Mouse (Mus musculus) MEL (cell line): ENCODE results near the gene Foxn3.

ENCODE experiments used
- CTCF ChIP-seq, 3 experiments: IDR thresholded peaks in 2 of 3; conservative IDR thresholded peaks in 1 of 3; 2 replicates each; pipeline ENCODE4 v1.5.1; 2011 to 2012; ENCODE audit warnings: low read length in 3 of 3, low read depth in 2 of 3, mild to moderate bottlenecking in 2 of 3, improper control_type of control experiment in 1 of 3, inconsistent platforms in 1 of 3, mixed read lengths in 1 of 3, moderate library complexity in 1 of 3; ENCODE audit not compliant: control insufficient read depth in 1 of 3, insufficient read depth in 1 of 3, poor library complexity in 1 of 3, severe bottlenecking in 1 of 3
- E2F4 ChIP-seq: IDR thresholded peaks from 2 replicates; pipeline ENCODE4 v1.6.1; 2011; ENCODE audit warnings: low read depth, low read length, improper control_type of control experiment, borderline replicate concordance
- GATA1 ChIP-seq: IDR thresholded peaks from 2 replicates; pipeline ENCODE4 v1.6.1; 2011; ENCODE audit warnings: low read depth, low read length, improper control_type of control experiment
- JUND ChIP-seq: IDR thresholded peaks from 2 replicates; pipeline ENCODE4 v1.6.1; 2011; ENCODE audit warnings: low read depth, mild to moderate bottlenecking, improper control_type of control experiment, low read length
- POLR2A ChIP-seq, 2 experiments: IDR thresholded peaks; 2 replicates each; pipeline ENCODE4 v1.6.1; 2011 to 2012; ENCODE audit warnings: low read length in 2 of 2, mild to moderate bottlenecking in 2 of 2, control low read depth in 1 of 2, improper control_type of control experiment in 1 of 2, low read depth in 1 of 2, moderate library complexity in 1 of 2; ENCODE audit not compliant: control insufficient read depth in 1 of 2, insufficient read depth in 1 of 2, poor library complexity in 1 of 2
- POLR2AphosphoS5 ChIP-seq: IDR thresholded peaks from 2 replicates; pipeline ENCODE4 v1.6.1; 2012; ENCODE audit warnings: low read depth, borderline replicate concordance, mild to moderate bottlenecking, inconsistent platforms, low read length, moderate library complexity, mixed read lengths
- SIN3A ChIP-seq: IDR thresholded peaks from 2 replicates; pipeline ENCODE4 v1.6.1; 2012; ENCODE audit warnings: low read length, improper control_type of control experiment, inconsistent platforms
- SMC3 ChIP-seq: IDR thresholded peaks from 2 replicates; pipeline ENCODE4 v1.6.1; 2011; ENCODE audit warnings: low read depth, low read length, improper control_type of control experiment

DNA sequence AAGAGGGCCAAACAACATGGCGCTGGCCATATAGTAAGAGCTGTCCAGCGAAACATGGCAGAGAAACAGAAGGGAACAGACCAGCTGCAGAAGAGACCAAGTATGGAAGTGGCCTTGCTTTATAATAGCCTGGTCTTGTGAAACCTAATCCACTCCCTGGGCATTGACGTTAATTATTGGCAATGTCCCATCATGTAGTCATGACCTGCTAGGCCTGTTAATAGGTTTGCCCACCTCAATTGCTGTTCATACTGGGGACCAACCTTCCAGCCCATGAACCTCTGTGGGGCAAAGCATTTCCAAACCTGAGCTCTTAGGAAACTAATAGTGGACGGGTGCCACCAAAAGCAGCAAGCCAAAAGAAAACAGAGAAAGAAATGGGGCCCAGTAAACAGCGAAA, 27.0 kb downstream of the Foxn3 start:
- TF ChIP-seq GATA1 (no peak), E2F4 (no peak), POLR2AphosphoS5 (no peak), SMC3 (no peak), SIN3A (no peak), CTCF (IDR thresholded peaks at IDR 0.05 in 2 of 3, conservative IDR thresholded peaks at IDR 0.05 in 1 of 3; ENCODE audit: control insufficient read depth in 1 of 3, insufficient read depth in 1 of 3, low read depth in 2 of 3, low read length in 3 of 3, poor library complexity in 1 of 3, severe bottlenecking in 1 of 3) (no peak), POLR2A (IDR thresholded peaks at IDR 0.05; ENCODE audit: control insufficient read depth in 1 of 2, insufficient read depth in 1 of 2, low read depth in 1 of 2, low read length in 2 of 2, poor library complexity in 1 of 2) (no peak), JUND (no peak)
